Mouse (Mus musculus): ENCODE results near the gene Avpr1b. TPM values are rescaled to one million over a fixed set of nuclear protein-coding genes. Genes with fewer than 3 reads are reported as not detected.

Avpr1b gene
- total RNA-seq, 2 experiments from 2014 or later = not detected

DNA sequence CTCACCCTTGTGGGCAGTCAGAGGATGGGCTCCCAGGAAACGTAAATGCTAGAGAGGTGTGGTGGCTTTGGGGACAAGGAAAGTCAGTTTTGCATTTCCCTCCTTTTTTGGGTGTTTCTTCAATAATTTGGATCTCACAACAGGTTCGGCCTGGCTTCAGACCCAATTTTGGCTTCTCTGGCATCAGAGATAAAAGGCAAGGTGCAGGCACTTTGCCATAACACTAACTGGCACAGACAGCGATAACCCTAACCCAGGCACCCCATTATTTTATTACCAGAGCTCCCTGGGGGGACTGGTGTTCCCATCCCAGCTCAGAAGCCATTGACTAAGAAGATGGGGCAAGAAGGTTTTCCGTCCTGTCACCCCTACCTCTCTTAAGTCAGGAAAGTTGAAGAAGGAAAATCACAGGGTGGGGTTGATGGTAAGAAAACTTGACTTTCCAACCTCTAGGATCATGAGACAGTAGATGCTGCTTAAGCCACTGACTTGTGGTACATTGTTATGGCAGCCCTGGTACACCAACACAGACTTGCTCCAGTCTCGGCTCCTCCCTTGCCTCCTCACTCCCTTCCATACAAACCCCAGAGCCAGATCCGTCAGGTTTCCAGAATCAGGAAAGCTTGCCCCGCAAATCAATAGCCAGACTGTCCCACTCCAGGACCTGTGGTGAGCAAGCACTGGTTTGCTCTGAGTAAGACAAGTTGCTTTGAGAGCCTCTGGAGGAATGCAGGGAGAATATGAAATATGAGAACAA lies 61.9 kb downstream of the Avpr1b start:
- intact Hi-C loops (cut with DNase I) = no loop called here
- DNase-seq = no peak

Other genes with a start within 250 kb of the Avpr1b start
- gene Srgap2, start 71.9 kb upstream of the Avpr1b start, total RNA-seq (2021) = 100 to 1,000 TPM; 175 to 199 TPM
- gene Fam72a, start 71.3 kb upstream of the Avpr1b start, total RNA-seq (2021) = 1 to 10 TPM; 1.2 TPM
- under 1 TPM in 1 of 2 experiments, not detected in 1; 0.20 TPM for gene Ctse, start 39.1 kb downstream of the Avpr1b start, total RNA-seq (2021)
- gene Rab7b, start 89.5 kb downstream of the Avpr1b start, total RNA-seq (2021) = 1 to 10 TPM in 1 of 2 experiments, under 1 TPM in 1; 0.93 to 1.8 TPM
- under 1 TPM; 0.16 to 0.52 TPM for gene Slc26a9, start 144.8 kb downstream of the Avpr1b start, total RNA-seq (2021)
- under 1 TPM; 0.34 to 0.56 TPM for gene Pm20d1, start 198.1 kb downstream of the Avpr1b start, total RNA-seq (2021)
- gene Slc41a1, start 228.3 kb downstream of the Avpr1b start, total RNA-seq (2021) = 10 to 100 TPM; 32.8 to 35.8 TPM

All from left cerebral cortex, postnatal 4 days (tissue).